Mouse (Mus musculus) embryonic fibroblast, embryonic 13.5 days (primary cell): ENCODE data around the gene Rtl8c.
"Not testable (repeated sequence)": the region's sequence is repeated elsewhere in the genome, so short reads cannot be mapped to it uniquely, and the experiment has no call there.

Source experiments
- CTCF ChIP-seq: IDR thresholded peaks from 2 replicates; pipeline ENCODE4 v1.5.1; 2011; ENCODE audit warnings: mild to moderate bottlenecking, control low read depth, low read length, moderate library complexity, borderline replicate concordance; ENCODE audit not compliant: insufficient read depth
- POLR2A ChIP-seq: IDR thresholded peaks from 2 replicates; pipeline ENCODE4 v1.6.1; 2011; ENCODE audit warnings: low read depth, mild to moderate bottlenecking, control low read depth, low read length, moderate library complexity

DNA sequence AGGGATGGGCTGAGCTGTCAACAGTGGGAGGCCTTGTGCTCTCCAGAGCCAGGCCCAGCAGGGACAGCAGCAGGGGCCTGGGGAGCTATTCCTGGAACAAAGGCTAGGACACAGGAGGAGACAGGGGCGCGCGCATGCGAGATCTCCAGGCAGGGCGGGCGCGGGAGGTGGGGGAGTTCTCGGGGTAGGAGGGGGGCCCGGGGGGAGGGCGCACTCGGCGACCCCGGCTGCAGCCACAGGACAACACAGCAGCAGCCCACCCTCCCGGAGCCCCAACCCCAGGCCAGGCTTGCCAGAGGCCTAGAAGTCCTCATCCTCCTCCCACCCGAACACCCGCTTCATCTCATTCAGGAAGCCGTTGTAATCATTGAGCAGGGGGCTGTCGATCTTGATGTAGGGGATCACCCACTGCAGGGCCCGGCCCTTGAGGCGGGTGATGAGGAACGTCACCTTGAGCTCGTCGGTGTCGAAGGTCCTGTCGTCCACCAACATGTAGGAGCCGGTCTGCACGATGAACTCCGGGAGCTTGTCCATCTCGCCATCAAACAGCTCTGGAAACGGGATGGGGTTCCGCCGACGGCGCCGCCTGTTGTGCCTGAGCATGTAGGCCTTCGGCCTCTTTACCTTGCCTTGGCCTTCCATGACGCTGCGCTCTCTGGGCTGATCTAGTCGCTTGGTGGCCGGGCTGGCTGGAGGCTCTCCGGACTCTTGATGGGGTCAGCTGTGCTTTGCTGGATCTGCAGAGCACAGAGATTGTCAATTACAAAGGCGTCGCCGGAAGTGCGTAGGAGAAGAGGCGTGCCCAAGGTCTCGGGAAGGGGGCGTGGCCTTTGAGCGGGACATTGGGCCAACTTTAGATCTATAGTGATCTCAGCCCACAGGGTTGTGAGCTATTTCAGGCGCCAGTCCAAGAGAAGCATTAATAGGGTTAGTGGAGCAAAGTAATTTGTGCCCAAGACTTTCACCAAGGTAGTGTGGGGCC is 35.4 kb downstream of the Rtl8c start, which contains the start of gene Rtl8a:
- TF ChIP-seq CTCF = not testable (repeated sequence)
- peak; percentile 48 for TF ChIP-seq POLR2A
